Mouse (Mus musculus) liver, postnatal 0 days (tissue): ENCODE measurements at regions not wholly inside any gene's neighbourhood (a gene's known extent, or its start where the extent isn't known, plus 50 kb on each side); places are given as distances from the start of the nearest gene placed in this dataset.

Experiments used
- CTCF ChIP-seq: sonication (generic); IDR thresholded peaks from 2 replicates; pipeline ENCODE4 v1.5.1; 2016; ENCODE audit warnings: antibody characterized with exemption, low read depth
- EP300 ChIP-seq: IDR thresholded peaks from 2 replicates; pipeline ENCODE4 v1.6.1; 2016; ENCODE audit warnings: antibody characterized with exemption, low read depth, mild to moderate bottlenecking

DNA sequence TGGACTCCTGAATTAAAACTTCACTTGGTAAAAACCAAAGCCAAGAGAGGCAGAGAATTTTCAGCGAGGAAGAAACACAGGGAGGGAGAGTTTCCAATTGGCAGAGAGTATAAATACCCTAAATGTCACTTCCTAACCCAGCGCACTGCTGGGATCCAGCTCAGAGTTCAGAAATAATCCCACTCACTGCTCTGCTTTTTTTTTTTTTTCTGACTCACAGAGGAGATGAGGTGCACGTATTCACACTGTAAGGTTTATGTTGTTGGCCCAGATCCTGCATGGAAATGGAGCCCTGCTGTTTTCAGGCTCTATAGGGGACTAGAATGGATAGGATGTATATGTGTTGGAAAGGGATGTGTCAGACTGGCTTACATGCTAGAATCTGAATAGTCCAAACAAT, 249.8 kb upstream of the Gm10131 start:
- no peak for TF ChIP-seq CTCF
- no peak for TF ChIP-seq EP300
